Mouse (Mus musculus): Measurements from ENCODE around the gene Olfm1. TPM values are rescaled to one million over a fixed set of nuclear protein-coding genes. Genes with fewer than 3 reads are reported as not detected.

Gene Olfm1
- total RNA-seq, 4 experiments from 2014 or later: 3.5 to 8.5 (median 5.3) TPM

Other genes starting within 250 kb of the Olfm1 start
- not detected for gene Fcnb, start 108.1 kb upstream of the Olfm1 start, total RNA-seq (2022)